Comparison of ENCODE assay signal across 9 mouse cellular contexts in genomic region chr4:141362937-141363548, GRCm38 (mm10). TPM values are rescaled to one million over a fixed set of nuclear protein-coding genes. Genes with fewer than 3 reads are reported as not detected.
DNase-seq lines count a peak whose midpoint lies in the region; ATAC-seq and TF ChIP-seq lines count a peak whose summit lies in the region.
"Had no signal": no experiment of that assay in that cellular context is flagged by ENCODE, and none has a peak within 500 bp of the region (broad histone marks: within the 10 kb centered on the region; RNA-seq: fewer than 3 reads in every experiment).

No protein-coding gene starts in this region.

- in situ Hi-C loops in ES-E14 (cut with MboI; ENCODE audit: low sequenced_read_pairs in 2 of 2, unreplicated experiment in 2 of 2), result loop anchor here in 1 of 2 experiments (5.0 kb wide), 1 partner anchor 86 kb away; no protein-coding TSS in a partner anchor

- TF ChIP-seq POLR2A in brain, embryonic 14.5 days (IDR thresholded peaks at IDR 0.05; ENCODE audit: borderline replicate concordance, extremely low read depth, insufficient read depth, insufficient read length, poor library complexity, severe bottlenecking), result no peak
- TF ChIP-seq POLR2A in embryonic fibroblast, embryonic 13.5 days (IDR thresholded peaks at IDR 0.05; ENCODE audit: low read depth, low read length), result no peak

- 21% methylated on average over 11 of the region's 11 CpGs for WGBS in lung, postnatal 0 days

- no peak overlapping the region for H3K4me2 ChIP-seq in lung, postnatal 0 days (replicated peaks; ENCODE audit: low read depth, low read length)
- H3K4me2 ChIP-seq: limb, embryonic 15.5 days had no signal

- no peak overlapping the region for H3K27ac ChIP-seq in ES-E14 (ENCODE audit: insufficient read depth, low read depth, low read length, poor library complexity, severe bottlenecking)
- no peak overlapping the region for H3K27ac ChIP-seq in embryonic fibroblast, embryonic 13.5 days (ENCODE audit: insufficient read depth, low read length)
- H3K27ac ChIP-seq in lung, postnatal 0 days (ENCODE audit: low read length), result no peak overlapping the region
- H3K27ac ChIP-seq: limb, embryonic 15.5 days had no signal

- ATAC-seq in lung, postnatal 0 days, result peak; percentile 29; the same call in 1 of the 2 replicates

- DNase-seq in ES-E14 (ENCODE audit: low read depth, low spot score), result peak; percentile 70
- DNase-seq in brain, embryonic 14.5 days (ENCODE audit: low read depth), result peak; percentile 91
- DNase-seq in heart, postnatal 36 days, result peak; percentile 85 to 90
- DNase-seq in layer of hippocampus, adult 8-10 months (ENCODE audit: low spot score in 2 of 2), result peak; percentile 29 to 80
- DNase-seq in lung, postnatal 0 days (ENCODE audit: low spot score), result peak; percentile 87
- peak; percentile 90 for DNase-seq in retina, embryonic 14.5 days (ENCODE audit: low spot score)
- peak; percentile 67 for DNase-seq in urinary bladder, adult 2 months (ENCODE audit: low spot score)

- no peaks in the 10 kb centered on the region for H3K9me3 ChIP-seq in ES-E14 (ENCODE audit: control insufficient read depth, insufficient read depth, low read depth, low read length)
- no peaks in the 10 kb centered on the region for H3K9me3 ChIP-seq in lung, postnatal 0 days (ENCODE audit: low read length)
- H3K9me3 ChIP-seq: limb, embryonic 15.5 days had no signal

- no peaks in the 10 kb centered on the region for H3K36me3 ChIP-seq in ES-E14 (ENCODE audit: control insufficient read depth, insufficient read depth, low read length, poor library complexity, severe bottlenecking)
- H3K36me3 ChIP-seq in lung, postnatal 0 days (ENCODE audit: insufficient read depth, low read length), result no peaks in the 10 kb centered on the region
- H3K36me3 ChIP-seq: limb, embryonic 15.5 days had no signal

- no peaks in the 10 kb centered on the region; the same call in 1 of the 2 replicates for H3K27me3 ChIP-seq in lung, postnatal 0 days (replicated peaks; ENCODE audit: insufficient read depth, low read length)

- intact Hi-C loops in heart, postnatal 36 days (cut with DNase I), result loop anchor here (1.0 to 2.0 kb wide), 4 partner anchors 46 to 220 kb away; no protein-coding TSS in a partner anchor

- no peak for TF ChIP-seq EP300 in lung, postnatal 0 days (IDR thresholded peaks at IDR 0.05)

- TF ChIP-seq CTCF in brain, embryonic 14.5 days (IDR thresholded peaks at IDR 0.05; ENCODE audit: borderline replicate concordance, extremely low read depth, insufficient read depth, insufficient read length), result peak; percentile 87
- peak; percentile 26; the same call in 1 of the 2 replicates for TF ChIP-seq CTCF in embryonic fibroblast, embryonic 13.5 days (IDR thresholded peaks at IDR 0.05; ENCODE audit: borderline replicate concordance, insufficient read depth, low read length)
- peak; percentile 93 for TF ChIP-seq CTCF in lung, postnatal 0 days (IDR thresholded peaks at IDR 0.05)

- H3K4me1 ChIP-seq in ES-E14 (ENCODE audit: control insufficient read depth in 2 of 2, insufficient read depth in 2 of 2, low read length in 2 of 2, poor library complexity in 1 of 2), result peaks cover 5 to 31% of the 10 kb centered on the region in 2 experiments; a peak in 3 of 4 replicates
- no peaks in the 10 kb centered on the region for H3K4me1 ChIP-seq in embryonic fibroblast, embryonic 13.5 days (ENCODE audit: control insufficient read depth, insufficient read depth, low read length)
- no peaks in the 10 kb centered on the region for H3K4me1 ChIP-seq in lung, postnatal 0 days (ENCODE audit: insufficient read depth, low read depth, low read length)

- no peak overlapping the region for H3K9ac ChIP-seq in ES-E14 (ENCODE audit: insufficient read depth, low read depth, low read length, poor library complexity, severe bottlenecking)
- H3K9ac ChIP-seq in lung, postnatal 0 days (replicated peaks; ENCODE audit: low read depth), result no peak overlapping the region
- H3K9ac ChIP-seq: limb, embryonic 15.5 days had no signal

- H3K4me3 ChIP-seq in ES-E14 (ENCODE audit: insufficient read depth in 1 of 2, low read depth in 1 of 2, low read length in 2 of 2, poor library complexity in 1 of 2, severe bottlenecking in 1 of 2), result no peak overlapping the region
- H3K4me3 ChIP-seq in embryonic fibroblast, embryonic 13.5 days (ENCODE audit: insufficient read depth, low read length), result no peak overlapping the region
- H3K4me3 ChIP-seq in lung, postnatal 0 days (ENCODE audit: low read depth, low read length), result no peak overlapping the region
- H3K4me3 ChIP-seq: limb, embryonic 15.5 days had no signal

TF ChIP-seq in ES-E14, 5 proteins besides CTCF, POLR2A, EP300 and RAD21:
- TF ChIP-seq HCFC1 (IDR thresholded peaks at IDR 0.05; ENCODE audit: borderline replicate concordance, insufficient read depth, low read length) (no peak), ZC3H11A (IDR thresholded peaks at IDR 0.05; ENCODE audit: borderline replicate concordance, low read depth, low read length) (peak; percentile 84; the same call in 1 of the 2 replicates), ZNF384 (IDR thresholded peaks at IDR 0.05; ENCODE audit: low read depth, low read length) (no peak)
TF ChIP-seq in ES-E14: peak in this region for 1.

RNA-seq across cellular contexts. Expression of gene Fam131c, which starts 5.0 kb away (rescaled TPM):
- total RNA-seq in ES-E14 (2012; rRNA removed), result 2.3 and 2.5 TPM in 2 replicates
- 21.3 and 29.0 TPM in 2 replicates for polyA plus RNA-seq in brain, embryonic 14.5 days (2012; rRNA removed)
- polyA plus RNA-seq in embryonic fibroblast, embryonic 13.5 days (2011; ENCODE audit: insufficient read length, low read depth, missing spikeins), result not detected in 2 replicates
- total RNA-seq in heart, postnatal 36 days (2021), result 1 to 10 TPM; 1.6 to 1.7 TPM
- total RNA-seq in layer of hippocampus, adult 8-10 months (2022), result 1 to 10 TPM; 2.4 to 3.6 (median 2.8) TPM
- polyA plus RNA-seq in lung, postnatal 0 days (2015; fragmentation: Nextera tagmentation; extraction: Ambion mirVana), result 0.79 and 0.83 TPM in 2 replicates
- 0.28 and 0.66 TPM in 2 replicates for polyA plus RNA-seq in urinary bladder, adult 2 months (2012; rRNA removed)

RNA-seq across cellular contexts. Expression of gene Clcnka, which starts 35.5 kb away (rescaled TPM):
- 0.62 and 0.79 TPM in 2 replicates for total RNA-seq in ES-E14 (2012; rRNA removed)
- 0.11 and 0.19 TPM in 2 replicates for polyA plus RNA-seq in brain, embryonic 14.5 days (2012; rRNA removed)
- polyA plus RNA-seq in embryonic fibroblast, embryonic 13.5 days (2011; ENCODE audit: insufficient read length, low read depth, missing spikeins), result not detected in 2 replicates
- total RNA-seq in heart, postnatal 36 days (2021), result not detected
- not detected for total RNA-seq in layer of hippocampus, adult 8-10 months (2022)
- polyA plus RNA-seq in lung, postnatal 0 days (2015; fragmentation: Nextera tagmentation; extraction: Ambion mirVana), result 0.07 and 0.11 TPM in 2 replicates
- polyA plus RNA-seq in urinary bladder, adult 2 months (2012; rRNA removed), result not detected in 2 replicates

RNA-seq across cellular contexts. Expression of gene Clcnkb, which starts 52.8 kb away (rescaled TPM):
- total RNA-seq in ES-E14 (2012; rRNA removed), result 1.6 and 4.5 TPM in 2 replicates
- 0.03 TPM in 1 of 2 replicates, not detected in the other for polyA plus RNA-seq in brain, embryonic 14.5 days (2012; rRNA removed)
- not detected in 2 replicates for polyA plus RNA-seq in embryonic fibroblast, embryonic 13.5 days (2011; ENCODE audit: insufficient read length, low read depth, missing spikeins)
- total RNA-seq in heart, postnatal 36 days (2021), result 1 to 10 TPM in 1 of 2 experiments, under 1 TPM in 1; 0.38 to 1.0 TPM
- not detected for total RNA-seq in layer of hippocampus, adult 8-10 months (2022)
- not detected in 2 replicates for polyA plus RNA-seq in lung, postnatal 0 days (2015; fragmentation: Nextera tagmentation; extraction: Ambion mirVana)
- polyA plus RNA-seq in urinary bladder, adult 2 months (2012; rRNA removed), result 0.30 TPM in 1 of 2 replicates, not detected in the other
- polyA plus RNA-seq: limb, embryonic 15.5 days had no signal

RNA-seq across cellular contexts. Expression of gene Hspb7, which starts 57.5 kb away (rescaled TPM):
- not detected in 2 replicates for total RNA-seq in ES-E14 (2012; rRNA removed)
- polyA plus RNA-seq in brain, embryonic 14.5 days (2012; rRNA removed), result 0.10 TPM in 1 of 2 replicates, not detected in the other
- 1.2 and 1.9 TPM in 2 replicates for polyA plus RNA-seq in embryonic fibroblast, embryonic 13.5 days (2011; ENCODE audit: insufficient read length, low read depth, missing spikeins)
- 1,000 to 10,000 TPM; 1,173 to 1,191 TPM for total RNA-seq in heart, postnatal 36 days (2021)
- total RNA-seq in layer of hippocampus, adult 8-10 months (2022), result under 1 TPM in 1 of 4 experiments, not detected in 3; 0.33 TPM
- polyA plus RNA-seq in lung, postnatal 0 days (2015; fragmentation: Nextera tagmentation; extraction: Ambion mirVana), result 1.9 and 2.3 TPM in 2 replicates
- polyA plus RNA-seq in urinary bladder, adult 2 months (2012; rRNA removed), result 30.6 and 48.4 TPM in 2 replicates

Comparison
In these comparisons a context has a peak if more than half of its experiments do, and no peak if none do; other contexts are left out.
1. CTCF ChIP-seq: peak in every context shown above with its lines; median percentile 93 in lung, postnatal 0 days; 87 in brain, embryonic 14.5 days; 26 in embryonic fibroblast, embryonic 13.5 days.
2. RNA of gene Fam131c, which starts 5.0 kb away (polyA plus RNA-seq): 21.3 to 29.0 TPM in brain, embryonic 14.5 days; 0.79 to 0.83 TPM in lung, postnatal 0 days, 0.28 to 0.66 TPM in urinary bladder, adult 2 months and not detected in embryonic fibroblast, embryonic 13.5 days; every median in the first group is over 10 times any median in the second.
3. Peak in every context shown above with its lines, with median percentiles within 50 percentile points of each other: DNase-seq.